Mouse (Mus musculus) kidney, adult 9 months (tissue): ENCODE measurements around the gene Twist2.
A peak's percentile ranks its signal among the peaks of the same experiment; 100 is the strongest.

Experiments used
- DNase-seq: peaks from one replicate; pipeline ENCODE4 v3.0.0; 2022

The Twist2 gene

DNA sequence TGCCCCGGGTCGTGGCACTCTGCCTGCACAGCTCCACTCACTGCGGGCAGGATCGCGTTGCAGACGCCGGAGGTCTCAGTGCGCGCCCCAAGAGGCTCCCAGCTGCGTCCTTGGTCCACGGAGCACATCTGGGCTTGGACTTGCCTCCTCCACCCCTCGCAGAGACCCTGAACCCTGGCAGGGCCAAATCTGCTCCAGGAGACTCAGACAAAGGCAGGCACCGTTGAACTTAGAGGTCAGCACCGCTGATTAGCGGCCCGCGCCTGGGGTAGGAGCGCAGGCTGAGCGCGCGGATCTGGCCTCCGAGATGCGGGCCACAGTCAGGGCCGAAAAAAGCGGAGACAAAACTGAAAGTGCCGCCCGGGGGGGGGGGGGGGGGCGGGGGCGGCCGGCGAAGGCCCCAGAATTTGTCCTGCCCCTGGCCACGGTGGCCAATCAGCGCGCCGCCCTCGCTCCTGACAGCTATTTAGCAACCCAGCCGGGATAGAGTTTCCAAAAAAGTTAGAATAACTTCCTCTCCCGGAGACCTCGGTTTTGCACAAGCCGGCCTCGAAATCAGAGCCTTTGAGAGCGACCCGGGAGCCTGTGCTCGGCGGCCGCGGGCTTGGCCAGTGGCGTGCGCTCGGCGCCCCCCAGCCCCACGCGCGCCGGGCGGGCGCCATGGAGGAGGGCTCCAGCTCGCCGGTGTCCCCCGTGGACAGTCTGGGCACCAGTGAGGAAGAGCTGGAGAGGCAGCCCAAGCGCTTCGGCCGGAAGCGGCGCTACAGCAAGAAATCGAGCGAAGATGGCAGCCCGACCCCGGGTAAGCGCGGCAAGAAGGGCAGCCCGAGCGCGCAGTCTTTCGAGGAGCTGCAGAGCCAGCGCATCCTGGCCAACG lies at the start of gene Twist2:
TSS of gene Twist2 (plus strand) at position 495 of the 877 bp plus-strand sequence.
- peak; percentile 14 for DNase-seq

DNA sequence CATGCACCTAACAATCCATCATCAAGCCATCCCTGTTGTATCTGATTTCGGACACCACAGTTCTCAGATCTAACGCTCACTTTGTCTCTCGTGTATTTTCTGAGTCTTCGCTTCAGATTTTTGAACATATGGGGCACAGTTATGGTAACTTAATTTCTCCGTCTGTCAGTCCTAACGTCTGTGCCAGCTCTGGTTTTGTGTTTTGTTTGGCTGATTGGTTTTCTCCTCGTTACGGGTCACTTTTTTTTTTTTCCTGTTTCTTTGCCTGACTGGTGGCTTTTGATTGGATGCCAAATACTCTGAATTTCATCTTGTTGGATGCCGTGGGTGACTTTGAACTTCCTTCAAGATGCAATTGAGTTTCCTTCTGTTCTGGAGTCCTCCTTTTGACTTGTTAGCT lies 48.3 kb upstream of the Twist2 start:
- no peak for DNase-seq

DNA sequence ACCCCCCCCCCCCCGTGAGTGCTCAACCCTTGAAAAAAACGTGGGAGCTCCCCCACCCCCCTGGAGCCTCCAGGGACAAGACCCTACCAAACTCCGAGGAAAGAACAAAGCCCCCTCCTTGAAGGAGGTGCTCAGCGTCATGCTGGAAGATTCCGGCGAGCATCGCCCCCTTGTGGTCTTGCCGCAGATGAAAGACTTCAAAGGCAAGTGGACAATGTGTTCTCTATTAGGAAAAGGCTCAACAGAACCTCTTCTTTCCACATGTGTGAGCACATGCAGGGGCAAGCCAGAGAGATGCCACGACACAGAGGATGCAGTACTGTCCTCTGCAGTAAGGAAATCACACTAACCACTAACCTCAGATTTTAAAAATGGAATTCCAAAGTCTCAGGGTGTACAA lies 46.2 kb upstream of the Twist2 start:
- peak; percentile 43 for DNase-seq

DNA sequence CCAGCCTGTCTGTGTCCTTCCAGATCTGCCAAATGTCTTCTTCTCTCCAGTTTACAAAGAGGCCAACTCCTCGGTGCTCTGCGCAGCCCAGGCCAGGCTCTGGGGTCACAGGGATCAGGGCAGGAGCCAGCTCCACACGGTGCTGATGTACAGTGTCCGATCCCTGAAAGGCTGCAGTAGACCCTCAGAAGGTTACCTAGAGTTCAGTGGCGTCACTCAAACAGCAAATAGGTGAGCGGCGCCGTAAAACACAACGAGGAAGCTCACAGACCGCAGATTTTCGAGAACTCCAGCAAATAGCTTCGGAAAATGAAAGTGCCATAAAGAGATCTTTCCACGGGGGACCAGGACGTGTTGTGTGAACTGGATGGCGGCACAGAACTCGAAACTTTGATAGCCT lies 44.0 kb upstream of the Twist2 start:
- no peak for DNase-seq

DNA sequence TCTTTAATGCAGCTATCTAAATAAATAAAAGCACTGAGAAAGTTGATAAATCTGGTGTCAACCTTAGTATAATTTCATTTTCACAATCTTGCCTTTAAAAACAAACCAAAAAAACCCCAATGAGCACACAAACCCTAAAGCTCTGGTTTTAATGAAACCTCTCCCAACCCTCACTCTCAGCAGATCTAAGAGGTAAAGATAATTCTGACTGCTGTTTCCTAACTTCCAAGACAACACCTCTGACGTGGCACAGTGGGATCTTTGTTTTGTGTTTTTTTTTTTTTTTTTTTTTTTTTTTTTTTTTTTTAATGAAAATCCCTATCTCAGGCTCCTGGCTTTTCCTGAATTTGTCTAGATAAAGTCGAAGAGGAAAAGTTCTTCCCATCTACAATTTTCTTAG lies 43.1 kb upstream of the Twist2 start:
- DNase-seq, result no peak

DNA sequence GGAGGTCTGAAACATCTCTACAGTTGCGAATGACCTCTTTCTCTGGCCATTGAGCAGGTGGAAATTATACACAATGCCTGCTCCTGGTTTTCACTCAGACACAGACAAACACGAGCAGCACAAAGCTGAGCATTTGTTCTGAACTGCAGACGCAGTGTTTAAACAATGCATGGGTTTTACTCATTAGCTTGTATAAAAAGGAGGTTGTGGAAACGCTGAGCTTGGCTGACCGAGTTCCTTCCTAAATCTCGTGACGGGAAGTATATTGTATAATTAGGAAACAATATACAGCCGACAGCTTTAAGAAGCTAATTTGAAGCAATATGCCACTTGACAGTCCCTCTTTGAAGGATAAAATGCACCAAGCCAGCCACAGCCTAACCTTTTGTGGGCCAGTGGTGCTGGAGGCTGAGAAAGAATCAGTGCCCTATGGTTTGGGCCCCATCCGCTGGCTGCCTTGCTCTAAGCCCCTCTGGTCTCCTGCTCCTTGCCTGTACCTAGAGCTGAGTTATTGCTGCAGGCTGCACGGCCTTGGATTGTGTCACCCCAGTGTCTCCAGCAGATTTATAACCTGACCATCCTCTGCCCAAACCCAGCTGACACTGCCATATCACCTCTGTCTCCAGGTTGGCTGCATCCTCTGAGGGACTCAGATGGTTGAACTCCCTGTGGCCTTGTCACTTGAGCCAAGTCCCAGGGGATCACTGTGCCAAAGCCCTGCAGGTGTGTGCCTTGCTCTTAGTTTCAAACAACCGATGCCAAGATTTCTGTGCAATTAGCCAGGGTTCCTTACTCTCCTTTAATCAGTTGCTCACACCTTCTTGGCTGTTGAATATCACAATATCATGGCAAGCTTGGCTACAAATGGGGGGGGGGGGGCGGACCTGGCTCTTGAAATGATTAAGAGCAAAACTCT lies 42.4 kb upstream of the Twist2 start:
- DNase-seq, result no peak

DNA sequence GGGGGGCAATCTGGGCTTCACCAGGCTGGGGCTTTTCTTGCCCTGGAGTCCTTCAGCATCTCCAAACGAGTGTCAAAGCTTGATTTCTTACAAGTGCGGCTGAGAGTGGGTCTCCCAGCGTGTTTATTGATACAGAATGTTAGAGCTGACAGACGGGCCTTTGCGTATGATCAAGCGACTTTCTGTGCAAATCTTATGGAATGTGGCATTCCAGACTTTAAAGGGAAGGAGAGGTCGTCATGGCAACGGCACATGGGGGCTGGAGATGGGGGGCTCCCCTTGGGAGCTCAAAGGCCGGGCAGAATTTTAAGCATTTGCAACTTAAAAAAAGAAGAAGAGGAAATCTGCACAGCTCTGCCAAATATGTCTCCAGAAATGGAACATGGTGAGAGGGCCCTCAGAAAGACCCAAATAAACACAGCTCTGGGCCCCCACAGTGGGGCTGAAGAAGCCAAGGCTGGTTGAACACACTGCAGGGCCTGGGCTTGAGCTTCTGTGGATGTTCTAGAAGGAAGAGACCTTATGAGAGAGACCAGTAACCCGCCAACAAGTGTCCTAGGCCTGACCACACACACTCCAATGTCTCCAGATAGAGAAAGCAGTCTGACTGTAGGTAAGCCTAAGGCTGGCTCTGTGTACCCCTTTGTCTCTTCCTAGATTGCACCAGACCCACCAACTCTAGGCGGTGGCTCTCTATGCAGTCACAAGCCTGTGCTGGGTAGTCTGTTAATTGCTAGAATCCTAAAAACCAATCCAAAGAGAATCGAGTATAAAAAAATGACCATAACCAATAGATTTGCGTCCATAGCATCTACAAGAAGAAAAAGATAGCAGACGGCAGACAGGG lies 40.9 kb upstream of the Twist2 start:
- DNase-seq, result no peak

DNA sequence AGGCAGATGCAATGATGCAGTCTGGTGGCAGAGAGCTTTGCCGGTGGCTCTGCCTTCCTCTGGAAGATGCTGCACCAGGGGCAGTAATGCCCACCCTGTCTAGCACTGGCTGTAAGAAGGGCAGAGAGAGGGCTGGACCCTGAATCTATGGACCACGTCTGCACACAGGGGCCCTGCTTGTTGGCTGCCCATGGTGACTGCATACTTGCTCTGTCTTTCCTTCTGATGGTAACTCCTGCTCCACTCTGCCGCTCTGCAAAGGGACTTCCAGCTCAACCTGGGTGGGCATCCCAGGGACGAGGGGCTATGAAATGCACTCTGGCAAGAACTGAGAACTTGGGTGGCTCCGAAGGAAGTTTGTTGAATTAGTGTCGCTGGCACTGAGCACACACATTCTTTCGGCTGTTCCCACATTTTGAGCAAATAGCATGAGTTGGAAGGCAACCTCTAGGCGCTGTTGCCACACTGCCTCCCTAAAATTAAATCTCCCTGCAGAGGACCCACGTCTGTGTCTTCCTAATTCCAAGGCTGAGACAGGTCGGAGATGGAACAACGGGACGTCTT lies 38.7 kb upstream of the Twist2 start:
- DNase-seq, result no peak

DNA sequence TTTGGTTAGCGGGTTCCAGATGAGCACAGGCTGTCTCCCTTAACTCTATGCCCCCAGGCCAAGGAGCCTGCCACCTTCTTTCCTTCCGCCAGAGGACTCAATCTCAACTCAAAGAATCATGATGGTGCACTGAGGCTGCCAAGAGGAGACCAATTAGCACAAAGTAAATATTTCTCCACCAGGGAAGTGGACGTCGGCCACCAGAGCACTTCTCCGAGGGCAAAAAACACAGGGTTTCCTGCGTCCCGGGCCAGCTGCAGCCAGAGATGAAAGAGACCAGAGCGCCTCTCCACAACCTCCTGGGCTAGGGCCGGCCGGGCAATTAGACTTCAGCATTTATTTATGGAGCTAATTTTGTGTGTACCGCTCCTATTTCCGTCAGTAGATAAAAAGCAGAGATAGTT lies 31.0 kb upstream of the Twist2 start:
- no peak for DNase-seq

DNA sequence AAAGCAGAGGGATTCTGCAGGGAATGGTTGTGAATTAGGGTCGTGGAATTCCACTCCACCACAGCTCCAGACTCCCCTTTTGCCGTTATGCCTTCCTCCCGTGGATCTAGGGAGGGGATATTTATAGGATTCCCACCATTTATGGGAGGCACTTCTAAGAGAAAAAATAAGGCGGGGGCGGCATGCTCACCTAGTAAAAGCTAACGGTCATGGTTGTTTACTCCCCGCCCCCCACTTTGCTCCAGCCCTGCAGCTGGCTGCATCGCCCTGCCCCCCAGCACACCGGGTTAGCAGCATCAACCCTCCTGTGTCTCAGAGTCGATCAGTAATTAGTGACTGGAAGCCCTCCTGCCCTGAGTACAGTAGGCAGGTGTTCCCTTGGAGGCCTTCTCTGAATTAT lies 30.6 kb upstream of the Twist2 start:
- DNase-seq, result no peak

DNA sequence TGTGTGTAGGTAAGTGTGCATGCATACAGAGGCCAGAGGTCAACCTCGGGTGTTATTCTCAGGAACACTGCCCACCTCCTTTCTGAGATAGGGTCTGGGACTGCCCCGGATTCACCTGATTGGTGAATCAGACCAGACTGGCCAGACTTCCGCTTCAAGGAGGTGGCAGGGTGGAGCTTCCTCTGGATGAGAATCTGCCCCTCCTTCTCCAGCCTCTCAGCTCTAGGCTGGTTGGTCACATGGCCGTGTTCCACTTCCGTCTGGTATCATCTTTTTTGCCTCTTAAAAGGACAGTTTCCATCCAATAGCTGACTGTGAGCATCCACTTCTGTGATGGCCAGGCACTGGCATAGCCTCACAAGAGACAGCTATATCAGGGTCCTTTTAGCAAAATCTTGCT lies 24.3 kb upstream of the Twist2 start:
- DNase-seq, result no peak

DNA sequence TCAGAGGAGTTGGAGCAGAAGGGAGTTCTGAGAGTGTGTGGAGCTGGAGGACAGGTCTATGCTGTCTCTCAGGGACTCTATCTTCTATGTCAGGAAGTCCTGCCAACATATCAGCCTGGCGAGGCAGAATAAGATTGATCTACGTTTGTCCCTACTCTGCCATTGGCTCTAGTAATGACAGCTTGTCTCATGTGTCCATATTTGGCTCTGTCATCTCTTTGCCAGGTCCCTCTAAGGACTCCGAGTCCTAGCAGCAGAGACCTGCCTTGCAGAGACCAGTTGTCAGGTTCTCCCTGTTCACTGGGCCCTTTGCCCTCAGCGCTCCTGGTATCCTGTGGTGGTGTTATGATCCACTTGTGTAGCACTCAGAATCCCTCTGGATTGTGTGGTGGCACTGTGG lies 21.4 kb upstream of the Twist2 start:
- DNase-seq, result no peak

DNA sequence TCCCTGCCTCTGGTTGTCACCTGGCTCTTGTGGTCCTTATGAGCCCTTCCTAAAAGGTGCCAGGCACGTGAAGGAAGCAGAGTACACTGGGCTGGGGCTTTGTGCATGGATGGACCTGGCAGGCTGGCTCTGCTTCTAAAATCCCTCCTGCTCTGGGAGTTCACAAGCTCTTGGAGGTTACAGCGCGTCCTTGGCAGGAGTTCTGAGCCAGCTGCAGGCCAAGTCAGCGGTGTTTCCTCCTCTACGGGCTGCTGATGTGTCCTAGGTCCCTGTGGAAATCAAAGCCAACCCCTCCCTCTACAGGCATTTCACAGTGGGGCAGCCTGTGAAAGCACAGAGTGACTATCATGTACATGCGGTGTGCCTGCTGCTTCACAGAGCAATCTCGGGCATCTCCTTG lies 20.1 kb upstream of the Twist2 start:
- DNase-seq, result no peak

DNA sequence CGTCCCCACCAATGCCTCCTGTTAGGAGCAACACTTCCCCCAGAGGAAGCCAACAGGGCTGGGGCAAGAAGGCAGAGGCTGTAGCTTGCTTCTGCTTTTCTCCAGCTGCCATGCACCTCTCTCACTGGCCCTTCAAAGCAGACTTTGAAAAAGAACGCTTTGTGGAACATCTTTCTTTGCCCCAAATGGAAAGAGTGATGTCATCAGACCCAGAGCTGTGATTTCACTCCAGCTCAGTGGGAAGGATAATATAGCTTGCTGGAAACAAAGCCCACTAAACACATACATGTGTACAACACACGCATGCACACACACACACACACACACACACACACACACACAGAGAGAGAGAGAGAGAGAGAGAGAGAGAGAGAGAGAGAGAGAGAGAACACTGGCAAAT lies 17.1 kb upstream of the Twist2 start:
- DNase-seq, result no peak

DNA sequence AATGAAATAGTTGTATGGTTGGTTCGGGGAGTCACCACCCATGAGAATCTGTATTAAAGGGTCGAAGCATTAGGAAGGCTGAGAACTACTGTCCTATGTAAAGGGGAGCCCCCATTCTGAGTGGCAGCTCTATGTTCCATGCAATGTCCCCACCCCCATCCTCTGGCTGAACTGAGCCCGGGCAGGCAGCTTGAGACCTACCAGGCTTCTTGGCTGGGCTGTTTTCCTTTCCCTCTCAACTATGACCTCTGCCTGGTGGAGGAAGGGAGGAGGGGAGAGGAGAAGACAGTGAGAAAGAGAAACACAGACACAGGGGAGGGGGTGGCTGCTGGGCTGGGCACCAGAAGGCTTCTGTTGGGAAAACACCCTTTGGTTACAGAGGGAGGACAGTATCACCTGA lies 1.9 kb upstream of the Twist2 start:
- DNase-seq, result no peak

DNA sequence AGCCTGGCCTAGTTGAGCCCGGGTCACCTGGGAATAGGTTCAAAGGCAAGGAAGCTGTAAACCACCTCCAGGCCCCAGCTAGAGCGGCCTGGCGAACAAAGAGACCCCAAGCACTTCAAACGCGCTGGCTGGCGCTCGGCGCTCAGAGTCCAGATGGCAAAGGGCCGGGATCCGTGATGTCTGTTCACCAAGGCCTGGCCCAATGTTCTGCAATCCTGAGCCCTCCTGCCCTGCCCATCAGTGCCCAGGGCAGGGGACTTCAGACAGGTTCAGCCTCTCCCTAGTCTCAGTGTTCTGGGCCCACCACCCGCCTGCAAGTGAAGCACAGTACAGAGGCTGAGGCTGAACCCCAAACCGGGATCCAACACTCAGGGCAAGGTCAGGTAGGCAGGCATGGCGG lies 913 bp upstream of the Twist2 start:
- DNase-seq, result no peak

DNA sequence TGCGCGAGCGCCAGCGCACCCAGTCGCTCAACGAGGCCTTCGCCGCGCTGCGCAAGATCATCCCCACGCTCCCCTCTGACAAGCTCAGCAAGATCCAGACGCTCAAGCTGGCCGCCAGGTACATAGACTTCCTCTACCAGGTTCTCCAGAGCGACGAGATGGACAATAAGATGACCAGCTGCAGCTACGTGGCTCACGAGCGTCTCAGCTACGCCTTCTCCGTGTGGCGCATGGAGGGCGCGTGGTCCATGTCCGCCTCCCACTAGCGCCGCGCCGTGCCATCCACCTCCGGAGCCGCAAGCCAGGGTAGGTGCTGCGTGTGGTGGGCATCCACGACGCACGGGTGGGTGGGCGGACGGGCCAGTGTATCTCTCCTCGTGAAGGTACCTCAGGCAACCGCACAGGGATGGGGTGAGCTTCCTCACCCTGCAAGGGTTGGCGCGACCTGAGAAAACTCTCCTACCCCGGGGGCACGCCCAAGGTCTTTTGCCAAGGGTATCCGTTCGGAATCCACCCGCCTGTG lies 644 bp downstream of the Twist2 start:
- no peak for DNase-seq

DNA sequence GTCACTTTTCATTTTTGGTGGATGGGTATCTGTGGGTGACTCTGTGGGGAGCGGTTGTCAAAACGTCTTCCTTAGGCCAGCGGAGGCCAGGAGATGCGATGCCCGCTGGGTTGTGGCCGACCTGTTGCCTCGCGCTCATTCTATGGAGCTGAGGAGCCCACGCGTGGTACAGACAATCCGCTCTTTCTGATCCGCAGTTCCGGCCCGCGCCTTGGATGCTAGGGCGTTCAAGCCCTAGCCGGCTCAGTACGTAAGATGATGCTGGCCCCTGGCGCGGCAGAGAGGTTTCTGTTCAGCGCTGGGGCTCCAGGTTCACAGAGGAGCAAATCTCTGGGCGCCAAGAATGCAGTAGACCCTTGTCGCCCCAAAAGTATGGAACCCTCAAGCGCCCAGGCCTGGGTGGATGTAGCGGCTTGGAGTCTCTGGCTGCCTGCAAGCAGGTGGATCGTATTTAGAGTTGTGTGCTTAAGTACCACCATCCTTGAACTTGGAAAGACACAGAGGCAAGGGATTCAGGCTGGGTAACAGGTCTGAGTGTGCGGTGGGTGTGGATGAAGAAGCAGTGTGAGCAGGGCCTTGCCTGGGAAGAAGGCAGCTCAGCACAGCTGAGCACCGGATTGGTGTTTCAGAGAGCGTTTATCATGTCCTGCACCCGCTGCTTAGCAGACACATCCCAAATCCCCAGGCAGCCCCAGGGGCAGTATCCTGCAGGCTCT lies 1.3 kb downstream of the Twist2 start:
- no peak for DNase-seq

DNA sequence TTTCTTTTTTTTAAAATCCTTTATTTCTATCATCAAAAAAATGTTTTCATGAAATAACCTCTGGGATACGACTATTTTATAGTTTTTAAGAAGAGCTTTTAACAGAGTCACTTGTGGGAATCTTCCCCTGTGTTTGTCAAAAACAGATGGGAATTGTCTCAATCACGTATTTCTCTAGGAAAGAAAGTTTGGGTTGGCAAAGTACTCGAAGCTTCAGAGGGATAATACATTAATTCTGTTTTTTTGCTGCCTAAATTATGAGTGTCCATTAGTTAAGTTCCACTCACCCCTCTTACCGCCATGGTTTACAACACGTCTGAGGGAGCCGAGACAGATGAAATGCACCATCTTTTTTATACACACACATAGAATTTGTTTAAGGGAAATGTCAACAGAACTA lies 2.2 kb downstream of the Twist2 start:
- no peak for DNase-seq

DNA sequence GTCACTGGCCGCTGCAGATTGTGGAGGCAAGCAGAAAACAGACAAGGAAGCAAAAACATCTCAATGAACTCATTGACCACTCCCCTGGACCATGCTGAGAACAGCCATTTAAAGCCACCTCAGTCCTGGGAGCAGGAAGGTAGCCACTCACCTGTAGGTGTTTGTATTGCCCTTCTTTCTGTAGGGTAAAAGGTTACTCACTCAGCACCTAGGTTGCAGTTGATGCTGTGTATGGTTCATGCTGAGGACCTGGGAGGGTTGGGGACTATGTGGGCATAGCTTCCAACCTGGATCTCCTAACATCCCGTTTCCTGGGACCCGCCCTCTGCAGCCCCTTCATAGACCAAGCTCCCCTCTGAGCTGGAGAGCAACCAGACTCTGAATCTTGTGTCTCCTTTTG lies 14.8 kb downstream of the Twist2 start:
- no peak for DNase-seq

DNA sequence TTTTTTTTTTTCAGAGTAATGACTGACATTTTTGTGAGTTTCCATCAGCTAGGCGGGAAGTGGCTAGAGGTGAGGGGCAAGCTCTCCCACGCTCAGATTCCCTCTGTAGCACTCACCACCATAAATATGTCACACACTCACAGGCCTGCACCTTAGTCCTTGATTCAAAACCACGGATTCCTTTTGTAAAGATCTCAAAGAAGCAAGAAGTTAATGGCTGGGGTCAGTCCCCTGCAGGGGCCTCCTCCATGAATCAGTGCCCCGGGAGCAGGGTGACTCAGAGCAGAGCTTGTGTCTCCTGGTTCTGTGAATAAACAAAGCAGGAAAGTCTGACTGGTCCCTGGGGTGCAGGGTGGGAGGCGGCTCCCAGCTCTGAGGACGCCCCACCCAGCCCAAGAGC lies 15.3 kb downstream of the Twist2 start:
- no peak for DNase-seq

DNA sequence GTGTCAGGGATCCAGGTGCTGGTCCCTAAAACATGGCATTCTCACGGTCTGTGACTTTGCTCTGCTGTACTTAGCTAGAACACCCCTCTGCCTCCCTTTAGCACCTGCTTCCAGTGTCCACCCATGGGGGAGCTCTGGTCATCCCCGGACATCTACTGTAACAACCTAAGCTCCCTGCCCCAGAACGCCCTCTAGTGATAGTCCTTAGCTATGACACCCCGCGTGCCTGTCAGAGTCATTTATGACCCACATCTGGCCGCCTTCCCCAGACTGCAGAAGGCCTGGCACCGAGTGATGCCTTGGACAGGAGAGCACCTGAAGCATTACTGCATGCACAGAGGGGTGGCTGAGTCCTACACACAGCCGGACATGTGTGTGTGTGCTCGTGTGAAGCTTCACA lies 18.0 kb downstream of the Twist2 start:
- DNase-seq, result peak; percentile 7
